Mouse (Mus musculus) lung, postnatal 4 days (tissue): ENCODE data around the gene B4galnt4.
A peak's percentile ranks its signal among the peaks of the same experiment; 100 is the strongest.
"Not testable (repeated sequence)": the region's sequence is repeated elsewhere in the genome, so short reads cannot be mapped to it uniquely, and the experiment has no call there.

Source experiments
- DNase-seq, 2 experiments: peaks; one replicate each; pipeline ENCODE4 v3.0.0; 2021

Gene B4galnt4

GRCm38 (mm10) chr7:141060426-141061242 lies at the start of gene B4galnt4:
Gene B4galnt4 (plus strand): TSS chr7:141061104.
- DNase-seq: peak; percentile 56 to 71

- no peak for DNase-seq
Measured at GRCm38 (mm10) chr7:141011238-141011770, 49.6 kb upstream of the B4galnt4 start.

GRCm38 (mm10) chr7:141016707-141017697 lies 43.9 kb upstream of the B4galnt4 start:
- no peak for DNase-seq

- DNase-seq: not testable (repeated sequence)
Measured at GRCm38 (mm10) chr7:141017824-141018223, 43.1 kb upstream of the B4galnt4 start, which contains the start of gene Ifitm6. Gene Ifitm6 (minus strand): TSS chr7:141017924.

- DNase-seq: no peak
Measured at GRCm38 (mm10) chr7:141019028-141019427, 41.9 kb upstream of the B4galnt4 start.

GRCm38 (mm10) chr7:141021489-141022449 lies 39.1 kb upstream of the B4galnt4 start:
- DNase-seq: no peak

- no peak for DNase-seq
Measured at GRCm38 (mm10) chr7:141024865-141025838, 35.8 kb upstream of the B4galnt4 start.

- DNase-seq: no peak
Measured at GRCm38 (mm10) chr7:141026097-141026739, 34.7 kb upstream of the B4galnt4 start.

GRCm38 (mm10) chr7:141026740-141027098 lies 34.2 kb upstream of the B4galnt4 start:
- DNase-seq: no peak

- no peak for DNase-seq
Measured at GRCm38 (mm10) chr7:141028831-141029230, 32.1 kb upstream of the B4galnt4 start, which contains the start of gene Gm17387. Gene Gm17387 (plus strand): TSS chr7:141029131.

GRCm38 (mm10) chr7:141030390-141030789 lies 30.5 kb upstream of the B4galnt4 start:
- no peak for DNase-seq

GRCm38 (mm10) chr7:141032458-141033167 lies 28.3 kb upstream of the B4galnt4 start:
- no peak for DNase-seq

- not testable (repeated sequence) for DNase-seq
Measured at GRCm38 (mm10) chr7:141036624-141037023, 24.3 kb upstream of the B4galnt4 start.

GRCm38 (mm10) chr7:141038090-141039032 lies 22.5 kb upstream of the B4galnt4 start:
- DNase-seq: no peak

- no peak for DNase-seq
Measured at GRCm38 (mm10) chr7:141039386-141040107, 21.4 kb upstream of the B4galnt4 start.

GRCm38 (mm10) chr7:141040867-141041606 lies 19.9 kb upstream of the B4galnt4 start:
- peak in 1 of 2 experiments; percentile 14 for DNase-seq

GRCm38 (mm10) chr7:141041661-141042060 lies 19.2 kb upstream of the B4galnt4 start:
- DNase-seq: peak; percentile 87 to 94
